Mouse (Mus musculus) testis, adult 2 months (tissue): ENCODE data around the gene Zbtb8b.

Experiments
- CTCF ChIP-seq: fragments of 200-500 bp; IDR thresholded peaks from 2 replicates; pipeline ENCODE4 v1.5.1; 2012; ENCODE audit warnings: low read depth, mild to moderate bottlenecking, inconsistent platforms, low read length, moderate library complexity; ENCODE audit not compliant: control insufficient read depth, insufficient read depth, insufficient replicate concordance
- POLR2A ChIP-seq: fragments of 200-500 bp; IDR thresholded peaks from 2 replicates; pipeline ENCODE4 v1.6.1; 2012; ENCODE audit warnings: low read depth, mild to moderate bottlenecking, inconsistent platforms, low read length, moderate library complexity; ENCODE audit not compliant: control insufficient read depth

DNA sequence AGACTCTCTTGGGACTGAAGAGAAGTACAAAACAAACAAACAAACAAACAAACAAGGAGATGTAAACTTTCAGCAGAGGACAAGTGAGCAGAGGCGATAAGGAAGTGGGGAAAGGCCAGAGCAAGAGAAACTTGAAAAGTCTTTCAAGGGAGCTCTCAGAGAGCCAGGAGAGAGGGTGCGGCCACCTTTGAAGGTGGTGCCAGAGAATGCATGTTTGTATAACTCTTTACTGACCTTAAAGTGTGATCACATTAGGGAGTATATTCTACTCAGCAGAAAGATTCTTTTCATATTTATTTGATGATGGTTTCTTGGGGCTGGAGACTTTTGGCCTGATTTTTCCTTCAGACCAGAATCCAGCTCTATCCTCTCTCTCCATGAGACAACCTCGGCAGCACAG is 43.7 kb downstream of the Zbtb8b start:
- TF ChIP-seq POLR2A (no peak), CTCF (no peak)
